Mouse (Mus musculus) frontal cortex, postnatal 25 days (tissue): Measurements from ENCODE around the gene Styx.

Experiments used
- DNase-seq, 2 experiments: peaks; one replicate each; pipeline ENCODE4 v3.0.0; 2022; ENCODE audit warnings: low spot score in 2 of 2

Styx gene

GRCm38 (mm10) chr14:45439387-45439786 is 88.5 kb downstream of the Styx start:
- DNase-seq: no peak

- DNase-seq: no peak
Measured at GRCm38 (mm10) chr14:45441291-45441690, 90.4 kb downstream of the Styx start.

- no peak for DNase-seq
Measured at GRCm38 (mm10) chr14:45442781-45443560, 92.1 kb downstream of the Styx start.

DNA sequence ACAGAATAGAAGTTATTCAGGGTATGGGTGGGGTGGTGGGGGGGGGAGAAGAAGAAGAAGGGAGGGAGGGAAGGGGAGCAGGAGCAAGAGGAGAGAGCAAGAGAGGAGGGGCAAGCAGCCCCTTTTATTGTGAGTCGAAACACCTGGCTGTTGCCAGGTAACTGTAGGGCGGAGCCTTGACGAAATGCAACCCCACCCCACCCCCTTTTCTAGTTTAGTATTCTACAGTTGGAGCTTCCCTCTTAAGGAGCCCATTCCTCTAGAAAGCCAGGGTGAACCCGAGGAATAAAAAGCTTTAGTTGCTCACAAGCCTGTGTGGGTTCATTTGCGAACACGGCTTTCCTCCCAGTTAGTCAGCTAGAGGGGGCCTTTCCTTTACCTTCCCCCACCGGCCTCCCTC is 94.0 kb downstream of the Styx start:
- no peak for DNase-seq

GRCm38 (mm10) chr14:45445445-45445844 is 94.6 kb downstream of the Styx start:
- no peak for DNase-seq

DNA sequence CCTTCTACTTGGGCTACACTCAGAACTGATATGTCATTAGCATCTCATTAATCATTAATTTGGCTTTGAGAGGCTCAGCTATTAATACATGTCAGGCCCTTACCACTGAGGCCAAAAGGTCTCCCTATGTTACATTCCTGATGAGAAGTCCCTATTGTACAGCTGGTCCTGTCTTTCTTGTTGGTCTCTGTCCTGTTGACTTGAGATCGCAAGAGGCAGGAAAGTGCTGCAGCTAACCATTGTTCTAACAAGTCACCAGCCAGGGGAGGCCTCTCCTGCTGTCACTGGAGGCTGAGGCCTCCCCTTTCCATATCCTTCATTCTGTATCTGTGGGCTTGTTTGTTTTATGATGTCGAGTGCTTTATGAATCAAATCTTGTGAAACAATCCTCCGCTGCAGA is 95.9 kb downstream of the Styx start:
- no peak for DNase-seq

DNA sequence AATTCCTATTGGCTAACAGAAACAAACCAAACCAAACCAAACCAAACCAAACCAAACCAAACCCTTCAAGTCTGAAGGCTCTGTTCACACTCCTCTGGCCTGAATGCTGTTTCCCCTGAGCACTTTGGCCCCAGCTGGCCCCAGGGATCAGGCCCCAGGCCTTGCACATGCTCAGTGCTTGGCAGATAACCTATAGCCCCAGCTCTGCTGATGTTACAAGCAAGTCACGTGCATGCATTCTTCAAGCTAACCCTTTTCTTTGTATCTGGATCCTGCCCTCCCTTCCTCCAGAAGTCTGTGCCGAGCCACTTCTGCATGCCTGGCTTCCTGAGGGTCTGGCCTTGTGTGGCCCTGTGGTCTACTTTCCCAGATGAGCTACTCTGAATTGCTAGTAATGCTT is 100.2 kb downstream of the Styx start:
- DNase-seq: no peak

GRCm38 (mm10) chr14:45452148-45452547 is 101.3 kb downstream of the Styx start:
- DNase-seq: no peak

DNA sequence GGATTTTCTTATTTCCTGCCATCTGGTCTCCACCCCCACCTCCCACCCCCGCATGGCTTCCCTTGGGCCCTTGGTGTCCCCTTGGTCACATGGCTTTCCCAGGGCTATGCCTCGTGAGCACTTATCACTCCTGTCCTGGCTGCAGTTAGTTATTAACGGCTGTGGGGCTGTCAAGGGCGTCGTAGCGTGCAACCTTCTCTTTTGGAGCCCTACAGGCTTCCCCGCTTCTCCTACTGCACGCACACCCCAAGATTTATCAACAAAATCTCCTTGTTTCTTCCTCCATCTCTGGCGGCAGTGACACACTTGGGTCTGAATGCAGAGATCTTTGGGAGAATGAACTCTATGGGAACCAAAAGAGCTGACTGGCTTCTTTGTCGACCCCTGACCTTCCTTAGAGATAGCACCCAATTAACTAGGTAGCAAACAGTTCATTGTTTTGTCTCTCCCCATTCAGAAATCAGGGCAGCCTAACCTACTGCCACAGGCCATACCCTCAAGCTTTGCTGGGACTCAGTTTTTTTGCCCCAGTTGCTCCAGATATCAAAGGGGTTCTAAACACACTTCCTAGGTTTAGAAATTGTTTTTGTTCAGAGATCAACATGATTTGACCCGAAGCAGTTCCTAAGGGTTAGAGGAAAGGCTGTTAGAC is 102.1 kb downstream of the Styx start:
- no peak for DNase-seq

DNA sequence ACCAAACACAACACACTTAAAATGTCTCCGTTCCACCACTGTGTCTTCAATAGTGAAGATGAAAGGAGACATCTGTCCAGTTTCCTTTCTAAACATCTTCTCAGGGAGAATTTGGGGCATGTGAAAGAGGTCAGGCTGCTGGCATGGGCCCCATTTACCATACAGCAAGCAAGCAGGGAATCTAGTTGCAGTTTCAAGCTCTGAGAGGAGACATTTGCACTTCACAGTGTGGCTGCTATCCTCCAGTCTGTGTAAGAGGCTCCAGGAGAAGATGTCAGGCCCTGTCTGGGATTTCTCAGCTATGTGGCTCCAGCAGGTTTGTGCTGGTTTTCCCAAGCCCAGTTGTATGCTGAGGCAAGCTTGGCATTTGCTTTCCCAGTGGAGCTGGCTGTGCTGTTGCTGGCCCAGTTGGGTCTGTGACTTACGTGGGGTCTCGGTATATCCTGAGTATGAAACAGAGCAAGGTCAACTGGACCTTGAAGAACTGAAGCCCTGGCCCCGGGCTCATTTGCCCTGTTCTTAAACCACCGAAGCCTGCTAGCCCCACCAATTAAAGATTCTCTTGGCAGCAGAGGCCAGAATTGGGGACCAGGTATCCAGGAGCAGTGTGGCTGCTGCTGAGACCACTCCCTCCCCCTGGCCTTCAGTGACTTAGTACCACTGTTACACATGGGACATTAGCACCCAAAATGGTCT is 102.8 kb downstream of the Styx start:
- no peak for DNase-seq

DNA sequence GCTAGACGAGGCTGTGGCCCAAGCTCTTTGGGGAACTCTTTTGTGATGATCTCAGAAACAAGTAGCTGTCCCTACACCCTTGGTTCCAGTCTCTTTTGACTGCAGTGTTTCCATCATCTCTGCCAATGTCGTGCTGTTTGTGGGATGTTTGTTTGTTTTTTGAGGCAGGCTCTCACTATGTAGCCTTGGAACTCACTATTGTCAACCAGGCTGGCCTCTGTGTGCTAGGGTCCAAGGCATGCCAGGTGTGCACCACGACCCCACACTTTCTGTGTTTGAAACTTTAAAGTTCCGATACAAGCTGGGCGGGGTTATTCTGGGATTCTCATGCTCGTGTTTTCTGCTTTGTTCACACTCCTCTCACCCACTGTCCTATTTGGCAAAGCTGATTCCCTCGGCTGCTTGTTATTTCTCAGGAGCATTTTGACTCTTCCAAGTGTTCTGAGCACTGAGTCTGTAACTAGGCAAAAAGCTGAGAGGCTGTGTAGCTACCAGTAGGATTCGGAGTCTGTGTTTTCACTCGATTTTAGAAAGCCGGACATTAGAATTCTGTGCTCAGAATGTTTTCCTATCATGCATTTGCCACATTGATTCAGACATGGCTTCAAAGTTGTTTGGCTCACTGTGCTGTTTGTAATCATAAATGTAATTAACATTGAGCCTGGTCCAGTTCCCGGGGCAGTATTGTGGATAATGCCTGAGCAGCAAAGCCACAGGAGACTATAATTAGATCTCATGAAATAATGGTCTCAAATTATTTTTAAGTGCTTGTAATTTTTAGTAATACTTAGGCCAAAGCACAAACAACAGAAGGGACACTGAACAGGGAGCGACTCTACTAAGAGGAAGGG is 105.0 kb downstream of the Styx start:
- DNase-seq: no peak

GRCm38 (mm10) chr14:45456502-45456846 is 105.6 kb downstream of the Styx start:
- no peak for DNase-seq

- DNase-seq: no peak
Measured at GRCm38 (mm10) chr14:45457003-45457402, 106.1 kb downstream of the Styx start.

GRCm38 (mm10) chr14:45459877-45460276 is 109.0 kb downstream of the Styx start:
- no peak for DNase-seq

- DNase-seq: no peak
Measured at GRCm38 (mm10) chr14:45460491-45460890, 109.6 kb downstream of the Styx start.

DNA sequence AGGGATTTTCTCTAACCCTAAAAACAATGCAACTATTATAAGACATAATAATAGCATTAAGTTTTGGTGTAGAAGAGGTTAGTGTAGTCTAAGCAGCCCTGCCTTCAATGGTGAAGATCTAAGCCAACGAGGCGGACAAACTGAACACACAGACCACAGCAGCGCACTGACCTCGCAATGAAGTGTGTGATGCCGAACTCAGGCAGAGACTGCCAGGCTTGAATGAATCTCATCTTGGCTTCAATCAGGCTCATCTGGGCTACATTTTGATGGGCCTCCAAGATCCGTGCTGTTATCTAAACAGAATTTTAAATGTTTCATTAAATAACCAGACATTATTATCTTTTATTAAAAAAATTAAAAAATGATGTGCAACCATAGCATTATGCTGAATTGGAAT is 111.1 kb downstream of the Styx start:
- no peak for DNase-seq

- no peak for DNase-seq
Measured at GRCm38 (mm10) chr14:45462374-45462773, 111.5 kb downstream of the Styx start.

DNA sequence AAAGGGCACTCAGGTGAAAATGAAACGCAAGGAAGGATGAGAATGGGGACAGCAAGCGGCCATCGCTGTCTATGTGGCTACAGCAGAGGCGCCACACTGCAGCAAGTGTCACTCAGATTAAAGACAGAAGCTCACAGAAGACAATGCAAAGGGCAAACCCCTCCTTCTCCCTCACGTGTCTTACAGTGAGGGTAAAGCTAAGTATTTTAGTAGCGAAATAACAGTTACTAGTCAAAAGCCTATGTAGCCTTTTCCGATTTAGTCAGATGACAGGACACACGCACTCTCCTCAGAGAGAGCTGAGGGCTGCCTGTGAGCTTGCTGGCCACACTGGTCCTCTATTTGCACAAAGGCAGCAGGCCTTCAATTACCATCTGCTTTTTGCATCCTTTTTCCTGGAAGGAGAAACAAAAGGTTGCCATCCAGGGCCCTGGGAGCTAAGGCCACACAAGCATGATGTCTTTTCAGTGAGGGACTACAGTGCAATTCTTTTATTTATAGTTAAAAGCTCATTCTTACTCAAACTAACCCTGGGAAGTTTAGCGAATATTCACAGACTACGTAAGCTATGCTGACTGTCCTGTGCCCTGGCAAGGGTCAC is 112.1 kb downstream of the Styx start:
- DNase-seq: no peak

GRCm38 (mm10) chr14:45463599-45463998 is 112.7 kb downstream of the Styx start:
- no peak for DNase-seq

- no peak for DNase-seq
Measured at GRCm38 (mm10) chr14:45464036-45465035, 113.4 kb downstream of the Styx start.
